Mouse (Mus musculus) limb, embryonic 12.5 days (tissue): ENCODE measurements around the gene Cd247. TPM values are rescaled to one million over a fixed set of nuclear protein-coding genes. Genes with fewer than 3 reads are reported as not detected.

Experiments
- ATAC-seq: fragments of 200-750 bp; cut with Nextera tagmentation; 2 replicates; pipeline ENCODE4 v1.8.0; 2017; ENCODE audit warnings: low read depth, moderate TSS enrichment; ENCODE audit not compliant: insufficient number of reproducible peaks, insufficient read depth, low FRiP score, low TSS enrichment
- H3K27ac ChIP-seq: fragments of 300-500 bp; sonication (generic); 2 replicates; pipeline ENCODE4 v1.5.1; 2016; ENCODE audit warnings: mild to moderate bottlenecking, moderate library complexity
- H3K27me3 ChIP-seq: fragments of 300-500 bp; sonication (generic); 2 replicates; pipeline ENCODE4 v1.6.1; 2016; ENCODE audit warnings: mild to moderate bottlenecking, moderate library complexity
- H3K36me3 ChIP-seq: fragments of 300-500 bp; sonication (generic); 2 replicates; pipeline ENCODE4 v1.6.1; 2016; ENCODE audit warnings: mild to moderate bottlenecking, moderate library complexity
- H3K4me1 ChIP-seq: fragments of 300-500 bp; sonication (generic); replicated peaks from 2 replicates; pipeline ENCODE4 v1.6.1; 2016
- H3K4me2 ChIP-seq: fragments of 300-500 bp; sonication (generic); 2 replicates; pipeline ENCODE4 v1.6.1; 2016; ENCODE audit warnings: mild to moderate bottlenecking, moderate library complexity
- H3K4me3 ChIP-seq: fragments of 300-500 bp; sonication (generic); replicated peaks from 2 replicates; pipeline ENCODE4 v1.5.1; 2016; ENCODE audit warnings: mild to moderate bottlenecking
- H3K9ac ChIP-seq: fragments of 300-500 bp; sonication (generic); replicated peaks from 2 replicates; pipeline ENCODE4 v1.6.1; 2016; ENCODE audit warnings: mild to moderate bottlenecking, moderate library complexity
- H3K9me3 ChIP-seq: fragments of 300-500 bp; sonication (generic); 2 replicates; pipeline ENCODE4 v1.6.1; 2016; ENCODE audit warnings: mild to moderate bottlenecking, moderate library complexity
- WGBS: fragments of 180-500 bp; shearing (Covaris S2); methylation state at CpG from one replicate; pipeline ENCODE4 v1.1.7; 2016; 5-methylcytosine and 5-hydroxymethylcytosine counted together
- polyA plus RNA-seq: library from polyadenylated mRNA; unstranded; fragments of >200 nt; fragmentation: Nextera tagmentation; extraction: Ambion mirVana; gene quantifications from 2 replicates; pipeline ENCODE4 v1.2.1, GENCODE M21; 2016

The Cd247 gene
- polyA plus RNA-seq, 1 experiment from 2014 or later: 1.4 TPM

GRCm38 (mm10) chr1:165803107-165803506, 14.6 kb downstream of the Cd247 start:
- H3K9me3 ChIP-seq: peaks cover 7% of the 10 kb centered on the region; the same call in 1 of the 2 replicates
- no peaks in the 10 kb centered on the region for H3K36me3 ChIP-seq
- WGBS: 95% methylated on average over 5 of the region's 5 CpGs
- H3K4me3 ChIP-seq: no peak overlapping the region
- H3K4me2 ChIP-seq: no peak overlapping the region
- no peak for ATAC-seq
- H3K27me3 ChIP-seq: no peaks in the 10 kb centered on the region
- H3K4me1 ChIP-seq: peaks cover 16% of the 10 kb centered on the region
- no peak overlapping the region for H3K9ac ChIP-seq
- no peak overlapping the region for H3K27ac ChIP-seq

- H3K4me2 ChIP-seq: no peak overlapping the region
- H3K9me3 ChIP-seq: peaks cover 7% of the 10 kb centered on the region; the same call in 1 of the 2 replicates
- H3K27ac ChIP-seq: no peak overlapping the region
- WGBS: 81% methylated on average over 4 of the region's 4 CpGs
- no peak for ATAC-seq
- H3K9ac ChIP-seq: no peak overlapping the region
- no peak overlapping the region for H3K4me3 ChIP-seq
- no peaks in the 10 kb centered on the region for H3K36me3 ChIP-seq
- H3K4me1 ChIP-seq: peaks cover 16% of the 10 kb centered on the region
- H3K27me3 ChIP-seq: no peaks in the 10 kb centered on the region
These were observed 15.7 kb downstream of the Cd247 start for GRCm38 (mm10) chr1:165804133-165804532.

- Histone ChIP-seq H3K4me1 (peaks cover 32% of the 10 kb centered on the region), H3K36me3 (no peaks in the 10 kb centered on the region), H3K4me2 (no peak overlapping the region), H3K4me3 (no peak overlapping the region), H3K9me3 (no peaks in the 10 kb centered on the region), H3K9ac (no peak overlapping the region), H3K27me3 (no peaks in the 10 kb centered on the region; the same call in 1 of the 2 replicates), H3K27ac (no peak overlapping the region)
- no peak for ATAC-seq
- 68% methylated on average over 2 of the region's 2 CpGs for WGBS
These were observed 22.2 kb downstream of the Cd247 start for GRCm38 (mm10) chr1:165810633-165811032.

GRCm38 (mm10) chr1:165811170-165811569, 22.7 kb downstream of the Cd247 start:
- peaks cover 27% of the 10 kb centered on the region for H3K4me1 ChIP-seq
- H3K27me3 ChIP-seq: no peaks in the 10 kb centered on the region; the same call in 1 of the 2 replicates
- no peak overlapping the region for H3K4me2 ChIP-seq
- H3K27ac ChIP-seq: no peak overlapping the region
- WGBS: 88% methylated on average over 5 of the region's 5 CpGs
- no peaks in the 10 kb centered on the region for H3K9me3 ChIP-seq
- no peak overlapping the region for H3K4me3 ChIP-seq
- no peaks in the 10 kb centered on the region for H3K36me3 ChIP-seq
- no peak for ATAC-seq
- no peak overlapping the region for H3K9ac ChIP-seq

GRCm38 (mm10) chr1:165812775-165813174, 24.3 kb downstream of the Cd247 start:
- no peak for ATAC-seq
- H3K4me1 ChIP-seq: peaks cover 20% of the 10 kb centered on the region
- H3K36me3 ChIP-seq: no peaks in the 10 kb centered on the region
- 75% methylated on average over 3 of the region's 3 CpGs for WGBS
- H3K4me3 ChIP-seq: no peak overlapping the region
- no peak overlapping the region for H3K9ac ChIP-seq
- no peak overlapping the region for H3K27ac ChIP-seq
- H3K27me3 ChIP-seq: peaks cover 4% of the 10 kb centered on the region
- H3K9me3 ChIP-seq: no peaks in the 10 kb centered on the region
- H3K4me2 ChIP-seq: no peak overlapping the region

GRCm38 (mm10) chr1:165814116-165814515, 25.6 kb downstream of the Cd247 start:
- H3K27me3 ChIP-seq: peaks cover 7% of the 10 kb centered on the region
- H3K27ac ChIP-seq: peak overlapping the region; percentile 68
- no peak overlapping the region for H3K4me3 ChIP-seq
- no peaks in the 10 kb centered on the region for H3K9me3 ChIP-seq
- no peaks in the 10 kb centered on the region for H3K36me3 ChIP-seq
- ATAC-seq: no peak
- H3K4me2 ChIP-seq: no peak overlapping the region
- H3K4me1 ChIP-seq: peaks cover 23% of the 10 kb centered on the region
- H3K9ac ChIP-seq: no peak overlapping the region
- 20% methylated on average over 7 of the region's 7 CpGs for WGBS

GRCm38 (mm10) chr1:165814521-165815278, 26.2 kb downstream of the Cd247 start:
- WGBS: 31% methylated on average over 14 of the region's 14 CpGs
- no peak overlapping the region for H3K4me2 ChIP-seq
- no peaks in the 10 kb centered on the region for H3K9me3 ChIP-seq
- peaks cover 23% of the 10 kb centered on the region for H3K4me1 ChIP-seq
- H3K9ac ChIP-seq: no peak overlapping the region
- peaks cover 7% of the 10 kb centered on the region for H3K27me3 ChIP-seq
- H3K4me3 ChIP-seq: no peak overlapping the region
- no peaks in the 10 kb centered on the region for H3K36me3 ChIP-seq
- ATAC-seq: no peak
- peak overlapping the region; percentile 68 for H3K27ac ChIP-seq

- H3K4me2 ChIP-seq: no peak overlapping the region
- no peak overlapping the region for H3K9ac ChIP-seq
- H3K36me3 ChIP-seq: no peaks in the 10 kb centered on the region
- ATAC-seq: no peak
- H3K4me1 ChIP-seq: peaks cover 23% of the 10 kb centered on the region
- H3K9me3 ChIP-seq: no peaks in the 10 kb centered on the region
- H3K4me3 ChIP-seq: no peak overlapping the region
- peaks cover 7% of the 10 kb centered on the region for H3K27me3 ChIP-seq
- no peak overlapping the region for H3K27ac ChIP-seq
- WGBS: 75% methylated on average over 9 of the region's 9 CpGs
These were observed 27.9 kb downstream of the Cd247 start for GRCm38 (mm10) chr1:165816391-165816790.

GRCm38 (mm10) chr1:165817264-165817663, 28.8 kb downstream of the Cd247 start:
- Histone ChIP-seq H3K4me3 (no peak overlapping the region), H3K27ac (no peak overlapping the region), H3K9me3 (no peaks in the 10 kb centered on the region), H3K36me3 (no peaks in the 10 kb centered on the region), H3K27me3 (peaks cover 7% of the 10 kb centered on the region), H3K4me1 (peaks cover 23% of the 10 kb centered on the region), H3K4me2 (no peak overlapping the region), H3K9ac (no peak overlapping the region)
- WGBS: 82% methylated on average over 9 of the region's 9 CpGs
- no peak for ATAC-seq

- Histone ChIP-seq H3K4me1 (peaks cover 23% of the 10 kb centered on the region), H3K27me3 (peaks cover 7% of the 10 kb centered on the region), H3K4me2 (no peak overlapping the region), H3K36me3 (no peaks in the 10 kb centered on the region), H3K9ac (no peak overlapping the region), H3K4me3 (no peak overlapping the region), H3K27ac (no peak overlapping the region), H3K9me3 (no peaks in the 10 kb centered on the region)
- WGBS: 40% methylated on average over 8 of the region's 8 CpGs
- ATAC-seq: no peak; the same call in 1 of the 2 replicates
These were observed 29.8 kb downstream of the Cd247 start for GRCm38 (mm10) chr1:165818145-165818860.

- Histone ChIP-seq H3K9me3 (no peaks in the 10 kb centered on the region), H3K4me1 (peaks cover 14% of the 10 kb centered on the region), H3K36me3 (no peaks in the 10 kb centered on the region), H3K27me3 (peaks cover 7% of the 10 kb centered on the region), H3K9ac (no peak overlapping the region), H3K4me3 (no peak overlapping the region), H3K4me2 (no peak overlapping the region), H3K27ac (no peak overlapping the region)
- no peak for ATAC-seq
- WGBS: 87% methylated on average over 4 of the region's 4 CpGs
These were observed 30.7 kb downstream of the Cd247 start for GRCm38 (mm10) chr1:165819147-165819546.
